Mouse (Mus musculus): ENCODE results near the gene Cd300ld3. TPM values are rescaled to one million over a fixed set of nuclear protein-coding genes. Genes with fewer than 3 reads are reported as not detected.

The Cd300ld3 gene
- total RNA-seq (2021): 3.3 TPM in 1 of 2 replicates, not detected in the other
- long read RNA-seq, experiment 1: 0 reads
- long read RNA-seq, experiment 2: 0 reads

- DNase-seq: no peak
These were observed at the start of gene Cd300ld3 for GRCm38 (mm10) chr11:115048259-115048658. TSS of gene Cd300ld3 (minus strand) at chr11:115048409.

GRCm38 (mm10) chr11:115092140-115092539, 43.9 kb upstream of the Cd300ld3 start:
- DNase-seq: no peak

DNA sequence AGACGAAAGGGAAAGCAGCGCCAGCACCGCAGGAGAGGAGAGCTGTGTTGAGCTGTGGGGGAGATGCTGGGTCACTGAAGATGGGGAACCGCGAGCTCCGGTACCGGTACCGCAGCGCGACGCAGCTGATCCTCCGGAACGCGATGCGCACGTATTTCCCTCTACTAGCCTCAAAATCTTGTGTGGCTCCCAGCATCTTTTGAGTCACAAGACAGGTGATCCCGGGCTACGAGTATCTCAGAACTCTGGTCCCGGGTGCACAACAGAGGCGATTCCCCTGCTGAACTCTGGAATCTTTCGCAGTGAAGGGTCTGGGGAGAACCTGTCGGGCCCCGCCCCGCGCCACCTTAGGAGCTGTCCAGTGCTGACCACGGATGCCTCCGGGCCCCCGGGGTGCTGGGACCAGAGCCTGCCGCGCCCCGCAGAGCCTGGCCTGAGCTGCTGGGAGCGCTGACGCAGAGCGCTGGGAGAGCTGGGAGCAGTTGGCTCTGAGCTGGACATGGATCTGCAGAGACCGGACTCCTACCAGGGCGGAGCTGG, 43.2 kb upstream of the Cd300ld3 start, which contains the start of gene Rab37:
Rab37 (plus strand) TSS at position 70 of the 540 bp plus-strand sequence.
- peak; percentile 62 for DNase-seq

GRCm38 (mm10) chr11:115089853-115090252, 41.6 kb upstream of the Cd300ld3 start:
- no peak for DNase-seq

DNA sequence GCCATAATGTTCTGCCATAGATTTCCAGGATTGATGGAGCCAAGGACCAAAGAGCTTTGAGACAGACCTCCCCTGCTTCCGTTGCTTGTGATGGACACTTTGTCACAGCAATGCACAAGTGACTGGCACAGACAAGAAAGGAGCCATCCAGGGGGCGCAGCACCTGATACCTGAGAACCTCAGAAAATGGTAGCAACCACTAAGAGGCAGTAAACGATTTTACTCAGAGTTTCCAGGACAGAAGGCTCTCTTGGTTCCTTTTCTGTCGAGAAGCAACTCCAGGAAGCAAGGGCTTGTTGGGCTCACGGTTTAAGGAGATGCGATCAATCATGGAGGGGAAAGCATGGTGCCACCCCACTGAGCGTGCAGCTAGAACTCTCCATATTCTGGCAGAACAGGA, 38.0 kb upstream of the Cd300ld3 start:
- DNase-seq: no peak

GRCm38 (mm10) chr11:115085064-115085463, 36.9 kb upstream of the Cd300ld3 start:
- no peak for DNase-seq

- no peak for DNase-seq
These were observed 36.4 kb upstream of the Cd300ld3 start for GRCm38 (mm10) chr11:115084595-115084994.

DNA sequence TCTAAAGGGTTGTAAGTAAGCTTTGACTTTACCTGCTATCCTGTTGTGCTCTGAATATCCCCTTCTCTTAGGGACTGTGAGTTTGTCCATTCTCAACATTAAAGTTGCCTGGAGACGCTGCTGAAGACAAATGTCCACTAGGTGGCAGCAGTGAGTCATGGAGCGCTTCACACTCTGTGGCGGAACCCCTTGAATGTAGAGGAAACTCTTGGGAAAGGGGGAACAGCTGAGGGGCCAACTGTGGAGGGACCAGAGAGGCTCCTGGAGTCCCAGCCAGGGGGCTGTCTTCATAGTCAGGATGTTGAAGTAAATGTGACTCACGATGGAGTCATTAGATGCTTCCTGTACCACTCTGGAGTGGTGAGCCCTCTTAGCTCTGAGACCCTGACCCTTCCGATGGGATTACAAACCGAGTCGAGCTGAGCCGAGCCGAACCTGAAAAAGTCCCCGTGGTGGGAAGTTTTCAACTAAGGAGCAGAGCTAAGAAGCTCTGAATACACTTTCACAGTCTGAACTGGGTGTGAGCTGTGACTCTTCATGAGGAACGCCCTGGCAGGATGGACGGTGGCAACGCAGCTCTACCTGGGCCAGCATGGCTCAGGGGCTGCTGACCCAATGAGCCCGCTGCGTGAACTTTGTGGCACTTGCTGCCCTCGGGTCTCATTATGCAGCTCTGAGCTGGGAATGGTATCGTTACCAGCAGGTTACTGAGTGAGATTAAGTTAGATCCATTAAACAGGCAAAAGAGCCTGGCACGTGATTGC, 35.3 kb upstream of the Cd300ld3 start:
- peak; percentile 83 for DNase-seq

- DNase-seq: no peak
These were observed 34.0 kb upstream of the Cd300ld3 start for GRCm38 (mm10) chr11:115082196-115082595.

DNA sequence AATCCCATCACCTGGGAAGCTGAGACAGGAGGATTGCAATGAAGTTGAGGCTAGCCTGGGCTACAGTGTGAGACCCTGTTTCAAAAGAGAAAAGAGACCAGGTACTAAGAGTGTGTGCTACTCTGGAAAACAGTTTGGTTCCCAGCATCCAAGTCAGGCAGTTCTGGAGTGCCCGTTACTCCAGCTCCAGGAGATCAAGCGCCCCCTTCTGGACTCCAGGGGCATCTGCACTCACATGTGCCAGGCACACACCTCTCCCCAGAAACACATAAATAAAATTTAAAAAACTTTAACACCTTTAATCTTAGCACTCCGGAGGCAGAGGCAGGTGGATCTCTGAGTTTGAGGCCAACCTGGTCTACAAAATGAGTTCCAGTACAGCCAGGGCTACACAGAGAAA, 33.2 kb upstream of the Cd300ld3 start:
- DNase-seq: no peak

GRCm38 (mm10) chr11:115080886-115081285, 32.7 kb upstream of the Cd300ld3 start:
- DNase-seq: peak; percentile 60

- no peak for DNase-seq
These were observed 30.5 kb upstream of the Cd300ld3 start for GRCm38 (mm10) chr11:115078680-115079079.

- DNase-seq: no peak
These were observed 29.2 kb upstream of the Cd300ld3 start for GRCm38 (mm10) chr11:115077436-115077835.

DNA sequence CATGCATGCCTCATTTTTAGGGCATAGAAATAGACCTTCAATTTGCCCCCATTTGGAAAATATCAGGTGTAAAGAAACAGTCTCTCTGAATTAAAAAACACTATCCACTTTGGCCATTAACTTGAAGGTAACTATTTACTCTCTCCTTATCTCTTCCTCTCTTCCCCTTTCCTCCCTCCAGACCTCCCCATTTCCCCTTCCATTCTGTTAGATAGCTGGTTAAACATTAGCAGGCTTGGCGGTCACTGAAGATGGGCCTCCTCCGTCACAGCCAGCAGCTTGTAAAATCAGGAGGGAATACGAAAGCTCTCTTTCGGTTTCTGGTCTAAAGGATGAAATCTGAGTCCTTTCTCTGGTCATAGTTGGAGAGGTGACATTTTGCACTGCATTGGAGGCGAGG, 27.6 kb upstream of the Cd300ld3 start:
- no peak for DNase-seq

DNA sequence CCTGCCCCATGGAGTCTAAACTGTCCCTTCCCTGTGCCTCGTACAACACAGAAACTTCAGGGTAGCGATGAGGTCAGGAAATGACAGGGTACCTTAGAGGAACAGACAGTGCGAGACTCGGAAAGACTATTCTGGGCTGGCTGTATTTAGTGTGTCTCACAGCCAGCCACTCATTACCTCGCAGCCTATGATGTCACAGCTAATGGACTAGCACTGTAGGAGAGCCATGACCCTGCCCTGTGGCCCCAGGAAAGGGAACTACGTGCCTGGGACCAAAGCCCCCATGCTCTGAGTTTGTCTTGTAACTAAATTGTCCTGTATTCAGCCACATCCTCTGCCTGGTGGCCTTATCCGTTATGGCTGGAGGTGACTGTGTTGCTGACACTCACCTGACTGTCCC, 27.2 kb upstream of the Cd300ld3 start:
- no peak for DNase-seq

- no peak for DNase-seq
These were observed 24.8 kb upstream of the Cd300ld3 start for GRCm38 (mm10) chr11:115073002-115073401.

DNA sequence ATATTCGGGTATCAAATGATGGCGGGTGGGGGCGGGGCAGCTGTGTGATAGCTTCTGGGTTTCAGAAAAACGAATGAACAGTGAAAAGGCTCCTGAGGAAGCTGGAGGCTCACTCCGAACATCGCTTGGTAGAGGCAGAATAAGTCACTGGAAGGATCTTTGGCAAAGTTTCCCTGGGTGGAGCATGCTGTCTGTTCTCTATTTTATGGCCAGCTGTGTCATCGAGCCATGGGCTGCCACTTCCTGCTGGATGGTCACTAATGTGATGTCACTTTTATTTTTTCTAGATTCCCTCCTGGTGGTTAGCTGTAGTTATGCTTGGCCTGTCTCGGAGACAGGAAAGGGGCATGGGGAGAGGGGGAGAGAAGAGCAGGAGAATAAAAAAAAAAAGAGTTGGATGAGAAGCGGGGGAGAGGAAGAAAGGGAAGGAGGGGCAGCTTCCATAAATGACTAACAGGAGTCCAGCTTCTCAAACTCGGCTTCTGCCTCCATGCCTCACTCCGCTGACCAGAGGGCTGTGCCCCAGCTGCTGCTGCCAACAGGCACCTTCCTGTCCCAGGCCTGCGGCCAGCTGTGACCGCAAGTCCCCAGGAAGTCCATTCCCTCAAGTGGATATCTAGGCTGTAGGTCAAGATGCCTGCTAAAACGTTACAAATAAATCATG, 23.6 kb upstream of the Cd300ld3 start:
- DNase-seq: peak; percentile 81

- DNase-seq: no peak
These were observed 22.9 kb upstream of the Cd300ld3 start for GRCm38 (mm10) chr11:115071015-115071551.

DNA sequence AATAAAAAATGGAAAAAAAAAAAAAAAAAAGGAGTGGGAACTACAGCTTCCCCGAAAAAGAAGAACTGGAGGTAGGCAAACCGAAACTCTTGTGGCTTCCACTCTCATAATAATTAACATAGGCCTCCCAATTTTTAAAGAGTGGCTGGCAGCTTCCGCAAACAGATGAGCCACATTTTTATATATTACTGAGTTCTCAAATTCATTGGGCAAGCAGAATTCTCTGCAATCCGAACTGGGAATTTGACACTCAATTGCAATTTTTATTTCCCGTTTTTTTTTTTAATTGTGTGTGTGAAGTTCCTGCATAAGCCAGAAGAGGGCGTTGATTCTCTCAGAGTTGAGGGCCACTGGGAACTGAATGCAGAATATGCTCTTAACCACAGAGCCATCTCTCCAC, 18.6 kb upstream of the Cd300ld3 start:
- no peak for DNase-seq

- DNase-seq: no peak
These were observed 13.9 kb upstream of the Cd300ld3 start, which contains the start of gene Cd300e for GRCm38 (mm10) chr11:115062077-115062476. TSS of gene Cd300e (minus strand) at chr11:115062177.

DNA sequence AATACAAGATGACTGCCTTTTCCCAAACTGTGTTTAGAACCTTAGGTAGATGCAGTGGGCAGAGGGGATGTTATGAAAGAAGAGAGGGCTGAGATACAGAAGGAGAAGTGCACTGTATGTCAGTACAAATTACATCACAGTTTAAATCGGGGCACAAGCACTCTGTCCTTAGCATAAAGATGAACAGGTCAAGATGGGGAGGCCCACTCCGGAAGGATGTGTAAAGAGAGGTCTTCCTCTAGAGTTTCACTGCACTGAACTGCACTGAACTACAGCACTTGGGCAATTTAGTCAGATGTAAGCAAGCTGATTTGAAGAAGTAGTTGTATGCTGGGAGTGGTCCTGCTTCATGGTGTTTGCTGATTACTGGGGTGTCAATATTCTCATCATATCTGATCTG, 11.6 kb upstream of the Cd300ld3 start:
- DNase-seq: no peak

- DNase-seq: no peak
These were observed 10.5 kb upstream of the Cd300ld3 start for GRCm38 (mm10) chr11:115058701-115059100.

GRCm38 (mm10) chr11:115054537-115054936, 6.3 kb upstream of the Cd300ld3 start:
- DNase-seq: no peak

Measured in adrenal gland, postnatal 14 days (tissue).